Mouse (Mus musculus) urinary bladder, adult 2 months (tissue): ENCODE measurements around the gene Rnf24. TPM values are rescaled to one million over a fixed set of nuclear protein-coding genes. Genes with fewer than 3 reads are reported as not detected.

Experiments
- DNase-seq: peaks from one replicate; pipeline ENCODE4 v3.0.0; 2022; ENCODE audit warnings: low spot score
- polyA plus RNA-seq: library from polyadenylated mRNA; depleted of rRNA; stranded (reverse); fragments of >200 nt; gene quantifications from 2 replicates; pipeline ENCODE4 v1.2.3, GENCODE M21; 2012; rRNA removed

Rnf24 gene
- polyA plus RNA-seq: 5.4 and 6.2 TPM in 2 replicates

- peak; percentile 99 for DNase-seq
Measured at GRCm38 (mm10) chr2:131352747-131353563, at the start of gene Rnf24. Gene Rnf24 (minus strand): TSS chr2:131352892.

- no peak for DNase-seq
Measured at GRCm38 (mm10) chr2:131401794-131402495, 49.3 kb upstream of the Rnf24 start.

GRCm38 (mm10) chr2:131400846-131401245 lies 48.2 kb upstream of the Rnf24 start:
- no peak for DNase-seq

DNA sequence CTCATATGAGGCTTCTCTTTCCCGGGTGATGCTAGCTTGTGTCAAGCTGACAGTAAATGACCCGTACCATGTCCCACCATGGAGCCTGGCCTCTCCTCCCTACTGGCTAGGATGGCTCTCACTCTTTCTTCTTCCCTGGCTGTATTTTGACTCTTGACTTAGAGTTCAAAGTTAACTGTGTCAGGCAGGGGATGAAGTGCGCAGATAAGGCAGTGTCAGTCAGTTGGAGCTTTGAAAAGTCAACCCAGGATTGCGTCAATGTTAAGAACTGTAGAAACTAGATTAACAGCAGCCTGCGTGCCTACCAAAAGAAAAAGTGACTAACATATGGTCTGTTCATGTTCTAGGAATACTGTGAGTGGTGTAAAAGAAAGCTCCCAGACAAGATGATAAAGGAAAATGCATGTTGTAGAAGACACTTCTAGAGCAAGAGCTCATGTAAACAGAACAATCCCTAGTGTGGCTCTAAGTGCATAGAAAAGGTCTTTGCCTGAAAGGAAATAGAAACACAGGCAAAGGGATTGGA lies 44.7 kb upstream of the Rnf24 start:
- DNase-seq: no peak

DNA sequence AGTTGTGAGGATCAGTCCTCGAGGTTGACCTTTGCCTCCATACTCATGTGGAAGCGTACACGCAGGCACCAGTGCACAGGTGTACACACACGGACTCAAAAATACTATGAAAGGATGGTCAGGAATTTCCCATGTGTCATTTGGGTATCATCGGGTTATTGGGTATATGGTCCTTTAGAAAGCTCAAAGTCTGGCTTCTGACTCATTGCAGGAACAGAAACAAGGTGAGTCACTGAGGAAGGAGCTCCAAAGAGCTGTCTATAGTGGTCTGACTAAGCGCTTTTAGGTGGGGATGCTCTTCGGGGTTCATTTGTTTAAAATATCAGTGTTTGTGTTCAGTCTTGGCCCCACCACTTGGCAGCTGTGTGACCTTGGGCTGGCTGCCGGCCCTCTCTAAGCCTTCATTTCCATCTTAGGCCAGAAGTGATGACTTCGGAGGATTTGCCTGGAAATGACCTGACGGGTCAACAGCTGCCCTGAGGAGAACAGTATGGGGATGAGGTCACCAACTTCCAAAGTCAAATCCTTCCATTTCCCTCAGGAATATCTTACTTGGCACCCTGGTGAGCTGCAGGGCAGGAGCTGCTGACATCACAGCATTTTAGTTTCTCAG lies 33.8 kb upstream of the Rnf24 start:
- DNase-seq: no peak

GRCm38 (mm10) chr2:131385176-131385575 lies 32.5 kb upstream of the Rnf24 start:
- no peak for DNase-seq

DNA sequence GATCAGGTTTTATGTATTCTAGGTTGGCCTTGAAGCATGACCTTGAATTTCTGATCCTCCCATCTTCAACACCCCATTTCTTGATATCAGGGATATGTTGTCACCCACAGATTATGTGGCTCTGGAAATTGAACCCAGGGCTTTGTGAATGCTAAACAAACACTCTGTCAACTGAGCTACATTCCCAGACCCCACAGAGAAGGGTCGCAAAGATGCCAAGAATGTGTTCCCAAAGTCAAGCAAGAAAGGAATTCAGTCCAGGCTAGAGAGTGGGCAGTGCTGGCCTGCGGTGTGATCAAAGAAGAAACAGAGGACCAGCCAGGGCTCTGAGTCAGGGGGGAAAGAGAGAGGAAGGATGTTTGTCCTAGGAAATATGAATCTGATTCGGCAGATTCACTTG lies 26.8 kb upstream of the Rnf24 start:
- DNase-seq: no peak

DNA sequence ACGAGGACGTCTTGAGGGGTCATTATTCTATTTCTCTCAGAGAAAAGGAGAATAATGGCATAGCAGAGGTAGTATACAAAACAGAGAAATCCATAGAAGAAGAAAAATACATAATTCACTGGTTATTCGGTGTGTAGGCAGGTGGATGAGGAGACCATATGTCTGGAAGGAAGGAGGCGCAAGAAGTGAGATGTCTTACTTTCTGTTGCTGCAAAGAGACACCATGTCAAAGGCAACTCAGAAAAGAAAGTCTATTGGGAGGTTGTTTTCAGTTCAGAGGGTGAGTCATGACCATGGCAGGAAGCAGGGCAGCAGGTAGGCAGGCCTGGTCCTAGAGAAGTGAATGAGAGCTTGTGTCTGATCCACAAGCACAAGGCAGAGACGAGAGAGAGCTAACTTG lies 26.2 kb upstream of the Rnf24 start:
- DNase-seq: no peak

DNA sequence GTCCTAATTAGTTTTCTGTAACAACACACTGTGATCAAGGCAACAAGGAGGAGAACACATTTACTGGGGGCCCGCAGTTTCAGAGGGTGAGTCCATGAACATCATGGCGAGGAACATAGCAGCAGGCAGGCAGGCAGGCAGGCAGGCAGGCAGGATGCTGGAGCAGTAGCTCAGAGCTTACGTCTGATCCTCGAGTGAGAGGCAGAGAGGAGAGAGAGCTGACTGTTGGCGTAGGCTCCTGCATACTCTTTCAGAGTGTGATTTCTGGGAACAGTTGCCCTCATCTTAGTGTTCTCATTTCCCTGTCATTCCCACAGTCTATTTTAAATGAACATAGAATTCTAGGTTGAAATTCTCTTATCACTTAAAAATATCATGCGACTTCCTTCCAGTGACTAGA lies 24.4 kb upstream of the Rnf24 start:
- no peak for DNase-seq

DNA sequence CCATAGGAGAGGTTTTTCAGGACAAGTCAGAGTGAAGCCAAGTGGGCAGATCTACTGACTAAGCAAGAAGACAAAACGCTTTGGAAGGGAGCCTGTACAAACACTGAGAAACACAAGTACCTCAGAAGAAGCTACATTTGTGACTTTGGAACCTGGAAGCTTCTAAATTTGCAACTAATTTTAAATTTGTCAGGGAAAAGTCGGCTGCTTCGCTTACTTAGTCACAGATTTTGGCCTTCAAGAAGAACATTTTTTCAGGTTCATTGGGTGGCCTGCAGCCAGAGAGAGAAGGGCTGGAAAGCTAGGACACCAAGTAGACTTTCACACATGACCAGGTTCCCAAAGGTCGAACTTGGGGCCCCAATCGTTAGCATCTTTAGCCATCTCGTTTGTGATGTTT lies 21.0 kb upstream of the Rnf24 start:
- no peak for DNase-seq

- DNase-seq: no peak
Measured at GRCm38 (mm10) chr2:131372276-131372877, 19.7 kb upstream of the Rnf24 start.

- DNase-seq: no peak
Measured at GRCm38 (mm10) chr2:131371811-131372210, 19.1 kb upstream of the Rnf24 start.

GRCm38 (mm10) chr2:131370828-131371227 lies 18.1 kb upstream of the Rnf24 start:
- no peak for DNase-seq

- DNase-seq: no peak
Measured at GRCm38 (mm10) chr2:131364689-131365088, 12.0 kb upstream of the Rnf24 start.

DNA sequence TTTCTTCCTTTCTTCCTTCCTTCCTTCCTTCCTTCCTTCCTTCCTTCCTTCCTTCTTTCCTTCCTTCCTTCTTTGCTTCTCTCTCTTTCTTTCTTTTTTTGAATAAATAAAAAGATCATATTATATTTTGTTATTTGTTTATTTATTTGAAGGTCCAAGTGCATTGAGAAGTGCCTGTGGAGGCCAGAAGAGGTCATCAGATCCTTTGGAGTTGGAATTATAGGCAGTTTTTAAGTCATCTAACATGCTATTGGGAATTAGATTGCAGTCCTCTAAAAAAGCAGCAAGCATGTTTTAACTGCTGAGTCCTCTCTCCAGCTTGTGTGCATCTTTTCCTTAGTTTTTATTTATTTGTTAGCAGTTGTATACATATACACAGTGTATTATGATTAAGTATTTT lies 5.8 kb upstream of the Rnf24 start:
- no peak for DNase-seq

DNA sequence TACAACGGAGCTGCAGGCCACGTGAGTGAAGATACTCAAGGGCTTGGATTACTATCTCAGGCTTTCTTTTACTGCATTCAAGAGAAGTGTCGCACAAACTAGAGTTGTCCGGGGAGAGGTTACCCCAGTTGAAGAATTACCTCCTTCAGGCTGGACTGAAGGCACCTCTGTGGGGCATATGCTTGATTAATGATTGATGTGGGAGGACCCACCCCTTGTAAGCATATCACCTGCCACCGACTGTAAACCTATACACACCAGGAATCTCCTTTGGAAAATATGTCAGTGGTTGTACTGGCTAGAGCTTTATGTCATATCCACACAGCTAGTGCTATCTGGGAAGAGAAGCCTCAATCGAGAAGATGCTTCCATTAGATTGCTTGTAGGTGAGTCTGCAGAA lies 1.4 kb upstream of the Rnf24 start:
- DNase-seq: no peak

- DNase-seq: no peak
Measured at GRCm38 (mm10) chr2:131353564-131353915, 848 bp upstream of the Rnf24 start.

DNA sequence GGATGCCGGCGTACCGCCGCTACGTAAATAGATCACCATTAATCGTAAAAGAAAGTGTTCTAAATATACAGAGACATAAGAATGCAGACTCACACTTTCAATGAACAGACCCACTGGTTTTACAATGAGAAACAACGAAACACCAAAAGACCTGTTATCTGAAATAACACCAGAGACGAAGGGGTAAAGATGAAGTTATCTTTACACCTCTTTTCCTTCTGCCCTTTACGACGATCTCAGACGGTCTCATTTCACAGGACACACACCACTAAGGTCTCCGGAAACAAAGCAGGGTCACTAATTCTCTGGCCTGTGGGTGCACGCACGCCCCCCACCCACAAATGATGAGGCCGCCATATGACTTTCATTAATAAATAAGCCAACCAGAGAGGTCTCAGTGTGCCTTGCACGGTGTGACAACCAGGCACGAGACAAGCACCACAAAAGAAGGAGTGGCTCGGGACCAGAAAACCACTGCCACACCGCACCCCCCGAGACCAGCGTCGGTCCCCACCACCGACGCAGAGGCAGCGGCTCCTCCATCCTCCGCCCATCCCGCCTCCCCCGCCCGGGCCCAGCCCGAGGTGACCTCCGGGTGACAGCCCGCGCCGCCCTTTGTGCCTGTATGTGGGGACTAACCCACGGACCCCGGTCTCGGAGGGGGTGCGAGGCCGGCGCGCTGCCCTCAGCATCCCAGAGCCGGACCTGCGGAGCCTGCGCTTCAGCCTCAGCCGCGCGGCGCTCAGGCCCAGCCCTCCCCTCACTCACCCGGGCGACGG lies 535 bp downstream of the Rnf24 start:
- no peak for DNase-seq

DNA sequence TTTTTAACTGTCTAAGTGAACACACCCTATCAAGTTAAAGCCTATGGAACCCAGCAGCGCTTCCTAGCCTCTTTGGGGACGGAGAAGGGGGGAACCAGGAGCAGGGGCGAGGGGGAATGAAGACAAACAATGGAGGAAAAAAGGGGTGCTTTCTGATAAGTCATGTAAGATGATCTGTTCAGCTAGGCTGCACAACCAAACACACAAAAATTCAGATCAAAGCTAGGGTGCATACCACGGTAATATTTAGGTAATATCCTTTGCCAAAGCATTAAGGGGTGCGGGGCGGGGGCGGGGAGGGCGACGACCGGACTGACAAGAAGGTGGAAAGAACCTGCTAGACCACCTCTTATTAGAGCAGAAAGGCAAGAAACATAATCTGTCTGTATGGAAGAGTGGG lies 1.2 kb downstream of the Rnf24 start:
- no peak for DNase-seq

DNA sequence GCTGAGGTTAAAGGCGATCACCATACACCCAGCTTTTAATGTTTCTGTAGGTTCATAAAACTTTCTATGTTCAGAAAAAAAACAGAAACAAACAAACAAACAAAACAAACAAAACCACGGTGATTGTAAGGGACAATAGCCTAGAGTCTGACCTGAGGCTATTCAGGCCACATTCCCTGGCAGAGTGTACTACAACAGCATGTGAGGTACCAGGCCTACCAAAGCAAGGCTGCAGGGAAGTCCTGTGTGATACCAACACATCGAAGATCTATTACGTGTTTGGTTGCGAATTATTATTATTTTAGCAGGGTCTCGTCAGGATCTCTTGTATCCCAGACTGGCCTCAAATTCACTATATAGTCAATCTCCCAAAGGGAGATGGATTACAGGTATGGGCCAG lies 2.4 kb downstream of the Rnf24 start:
- no peak for DNase-seq

GRCm38 (mm10) chr2:131345556-131345955 lies 7.1 kb downstream of the Rnf24 start:
- no peak for DNase-seq

DNA sequence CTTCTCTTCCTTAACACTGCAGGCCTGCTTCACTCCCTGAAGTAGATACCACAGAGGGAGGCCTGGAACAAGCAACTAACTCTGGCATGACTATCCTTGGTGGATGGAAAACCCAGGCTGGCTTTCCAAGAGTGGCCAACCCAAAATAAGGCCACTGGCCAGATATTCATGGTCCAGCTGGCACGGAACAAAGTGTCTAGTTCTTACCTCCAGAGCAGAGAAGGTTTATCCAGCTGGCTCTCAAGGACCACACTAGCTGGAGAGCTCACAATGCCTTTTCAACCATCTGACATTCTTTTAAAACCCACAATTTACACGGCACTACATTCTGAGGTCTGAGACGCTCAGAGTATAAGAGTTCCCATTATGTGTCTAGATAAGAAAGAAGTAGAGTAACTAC lies 8.2 kb downstream of the Rnf24 start:
- no peak for DNase-seq
